Mouse (Mus musculus): ENCODE results near the gene Klhl22. TPM values are rescaled to one million over a fixed set of nuclear protein-coding genes. Genes with fewer than 3 reads are reported as not detected.
A peak's percentile ranks its signal among the peaks of the same experiment; 100 is the strongest.

The Klhl22 gene
- total RNA-seq (2021) = 10 to 100 TPM; 17.3 to 18.6 TPM
- polyA plus RNA-seq (2012; rRNA removed) = 23.6 and 30.2 TPM in 2 replicates
- long read RNA-seq, partial matches to known transcripts = 4 of 45 reads
- long read RNA-seq, other reads (novel, unspliced or antisense) = 38 of 45 reads

GRCm38 (mm10) chr16:17759344-17759773, at the start of gene Klhl22:
Gene Klhl22, plus strand, starts transcription at chr16:17759618.
- TF ChIP-seq EP300 (IDR thresholded peaks at IDR 0.05; ENCODE audit: insufficient read depth, low read depth, low read length) (no peak), POLR2A (IDR thresholded peaks at IDR 0.05; ENCODE audit: insufficient read depth, low read depth, low read length) (peak; percentile 75), CTCF (IDR thresholded peaks at IDR 0.05) (no peak)
- peak within 1 kb of the TSS; percentile 66 for H3K4me3 ChIP-seq
- WGBS = under 1% methylated on average over 28 of the region's 28 CpGs

GRCm38 (mm10) chr16:17717791-17718190, 41.6 kb upstream of the Klhl22 start:
- intact Hi-C loops (cut with DNase I) = no loop called here
- H3K4me1 ChIP-seq (ENCODE audit: control insufficient read depth, insufficient read depth, low read length) = peaks cover 2% of the 10 kb centered on the region; the same call in 1 of the 2 replicates
- WGBS = 40% methylated on average over 1 of the region's 1 CpGs
- no peak overlapping the region for H3K27ac ChIP-seq
- no peak for DNase-seq
- no peak overlapping the region for H3K9ac ChIP-seq (ENCODE audit: low read depth, low read length)
- TF ChIP-seq EP300 (IDR thresholded peaks at IDR 0.05; ENCODE audit: insufficient read depth, low read depth, low read length) (no peak), CTCF (IDR thresholded peaks at IDR 0.05) (no peak), POLR2A (IDR thresholded peaks at IDR 0.05; ENCODE audit: insufficient read depth, low read depth, low read length) (no peak)
- no peak overlapping the region for H3K4me3 ChIP-seq
- H3K27me3 ChIP-seq (ENCODE audit: control insufficient read depth, insufficient read depth, low read length) = no peaks in the 10 kb centered on the region
- H3K36me3 ChIP-seq (ENCODE audit: control insufficient read depth, insufficient read depth, low read length) = 0 out of 2 replicates have a peak, but pooled peaks cover 4% of the 10 kb centered on the region
- peaks cover 7% of the 10 kb centered on the region for H3K79me2 ChIP-seq (replicated peaks; ENCODE audit: control insufficient read depth, insufficient read depth, low read length)

More at GRCm38 (mm10) chr16:17759344-17759773, at the start of gene Klhl22:
- intact Hi-C loops (cut with DNase I) = no loop called here
- Histone ChIP-seq H3K27me3 (ENCODE audit: control insufficient read depth, insufficient read depth, low read length) (no peaks in the 10 kb centered on the region), H3K9ac (ENCODE audit: low read depth, low read length) (peak within 1 kb of the TSS; percentile 83), H3K27ac (peak within 1 kb of the TSS; percentile 57), H3K36me3 (ENCODE audit: control insufficient read depth, insufficient read depth, low read length) (no peaks in the 10 kb centered on the region), H3K4me1 (ENCODE audit: control insufficient read depth, insufficient read depth, low read length) (peaks cover 4% of the 10 kb centered on the region), H3K79me2 (replicated peaks; ENCODE audit: control insufficient read depth, insufficient read depth, low read length) (no peaks in the 10 kb centered on the region)
- peak; percentile 93 to 97 for DNase-seq

GRCm38 (mm10) chr16:17721114-17721808, 38.2 kb upstream of the Klhl22 start:
- H3K27ac ChIP-seq = no peak overlapping the region
- 46% methylated on average over 9 of the region's 9 CpGs for WGBS
- intact Hi-C loops (cut with DNase I) = loop anchor here (5.0 kb wide), 1 partner anchor 314 kb away; the partner anchor contains the start of genes Pi4ka and Snap29
- H3K4me3 ChIP-seq = peak overlapping the region; percentile 100; the same call in 1 of the 2 replicates
- no peaks in the 10 kb centered on the region for H3K27me3 ChIP-seq (ENCODE audit: control insufficient read depth, insufficient read depth, low read length)
- no peak for DNase-seq
- 0 out of 2 replicates have a peak, but pooled peaks cover 4% of the 10 kb centered on the region for H3K36me3 ChIP-seq (ENCODE audit: control insufficient read depth, insufficient read depth, low read length)
- no peaks in the 10 kb centered on the region; the same call in 1 of the 2 replicates for H3K79me2 ChIP-seq (replicated peaks; ENCODE audit: control insufficient read depth, insufficient read depth, low read length)
- no peak for TF ChIP-seq CTCF (IDR thresholded peaks at IDR 0.05)
- no peak for TF ChIP-seq POLR2A (IDR thresholded peaks at IDR 0.05; ENCODE audit: insufficient read depth, low read depth, low read length)
- H3K9ac ChIP-seq (ENCODE audit: low read depth, low read length) = no peak overlapping the region
- H3K4me1 ChIP-seq (ENCODE audit: control insufficient read depth, insufficient read depth, low read length) = peaks cover 2% of the 10 kb centered on the region; the same call in 1 of the 2 replicates

DNA sequence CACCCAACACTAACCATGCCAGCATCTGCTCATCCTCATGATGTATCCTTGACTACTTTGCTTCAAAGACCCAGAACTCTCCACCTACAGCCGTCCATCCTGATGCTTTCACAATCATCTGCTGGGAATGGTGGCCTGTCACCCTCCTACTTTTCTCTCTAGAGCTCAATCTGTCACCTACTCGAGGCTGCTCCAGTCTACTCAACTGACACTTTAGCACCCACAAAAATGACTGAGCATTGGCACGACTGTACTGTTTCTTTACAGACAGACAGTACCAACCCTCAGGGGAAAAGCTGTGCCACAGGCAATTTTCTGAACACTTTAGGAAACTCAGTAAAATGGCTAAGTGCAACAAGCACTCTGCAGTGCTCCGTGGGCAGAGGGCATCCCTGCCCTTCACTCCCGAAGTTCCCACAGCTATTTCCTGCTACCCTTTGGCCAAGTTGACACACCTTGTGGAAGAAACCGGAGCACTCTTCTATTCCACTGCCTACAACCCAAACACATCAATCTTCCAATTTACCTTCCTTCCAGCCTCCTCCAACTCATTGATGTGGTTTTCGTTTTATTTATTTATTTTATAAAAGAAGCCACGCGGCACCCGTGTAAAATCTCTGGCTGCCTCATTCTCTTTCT, 37.5 kb upstream of the Klhl22 start:
- TF ChIP-seq EP300 (IDR thresholded peaks at IDR 0.05; ENCODE audit: insufficient read depth, low read depth, low read length) (no peak), CTCF (IDR thresholded peaks at IDR 0.05) (no peak), POLR2A (IDR thresholded peaks at IDR 0.05; ENCODE audit: insufficient read depth, low read depth, low read length) (no peak)
- Histone ChIP-seq H3K27ac (peak overlapping the region; percentile 94), H3K9ac (ENCODE audit: low read depth, low read length) (peak overlapping the region; percentile 90), H3K27me3 (ENCODE audit: control insufficient read depth, insufficient read depth, low read length) (no peaks in the 10 kb centered on the region), H3K79me2 (replicated peaks; ENCODE audit: control insufficient read depth, insufficient read depth, low read length) (no peaks in the 10 kb centered on the region; the same call in 1 of the 2 replicates), H3K36me3 (ENCODE audit: control insufficient read depth, insufficient read depth, low read length) (0 out of 2 replicates have a peak, but pooled peaks cover 4% of the 10 kb centered on the region), H3K4me3 (peak overlapping the region; percentile 100), H3K4me1 (ENCODE audit: control insufficient read depth, insufficient read depth, low read length) (peaks cover 2% of the 10 kb centered on the region; the same call in 1 of the 2 replicates)
- no peak for DNase-seq
- intact Hi-C loops (cut with DNase I) = loop anchor here (5.0 kb wide), 1 partner anchor 315 kb away; the partner anchor contains the start of genes Pi4ka and Snap29
- 1% methylated on average over 10 of the region's 10 CpGs for WGBS

DNA sequence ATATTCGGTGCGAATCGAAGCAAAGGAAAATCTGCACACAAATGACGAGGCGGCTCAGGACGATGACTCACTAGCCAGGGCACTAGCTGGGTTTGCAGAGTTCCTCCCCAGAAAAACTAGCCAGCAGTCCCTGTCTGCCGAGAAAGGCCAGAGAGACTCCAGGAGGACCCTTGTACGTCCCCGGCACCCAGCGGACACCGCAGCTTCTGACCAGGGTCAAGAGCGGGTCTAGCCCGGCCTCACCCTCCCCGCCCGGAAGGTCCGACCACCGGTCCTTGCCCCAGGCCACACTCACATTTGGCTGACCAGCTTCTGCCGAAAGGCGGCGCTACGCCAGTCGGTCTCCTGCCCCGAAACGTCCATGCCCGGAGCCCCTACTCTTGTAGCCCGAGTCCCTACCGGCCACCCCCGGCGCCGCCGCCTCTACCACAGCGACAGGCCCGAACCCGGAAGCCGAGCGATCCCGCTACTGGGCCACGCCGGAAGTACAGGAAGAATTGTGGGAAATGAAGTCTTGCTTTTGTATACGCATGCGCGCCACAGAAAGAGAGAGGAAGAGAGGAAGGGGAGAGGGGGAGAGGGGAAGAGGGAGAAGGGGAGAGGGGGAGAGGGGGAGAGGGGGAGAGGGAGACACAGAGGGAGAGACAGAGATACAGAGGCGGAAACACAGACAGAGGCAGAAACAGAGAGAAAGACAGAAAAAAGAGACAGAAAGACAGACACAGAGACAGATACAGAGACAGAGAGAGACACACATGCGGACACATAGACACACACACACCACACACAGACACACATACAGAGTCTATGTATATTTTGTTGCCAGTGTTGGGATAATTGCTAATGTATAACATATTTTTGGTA, 36.7 kb upstream of the Klhl22 start:
- peak; percentile 89 to 92 for DNase-seq
- Histone ChIP-seq H3K9ac (ENCODE audit: low read depth, low read length) (peak overlapping the region; percentile 90), H3K79me2 (replicated peaks; ENCODE audit: control insufficient read depth, insufficient read depth, low read length) (no peaks in the 10 kb centered on the region; the same call in 1 of the 2 replicates), H3K4me3 (peak overlapping the region; percentile 100), H3K27ac (peak overlapping the region; percentile 94), H3K4me1 (ENCODE audit: control insufficient read depth, insufficient read depth, low read length) (peaks cover 1% of the 10 kb centered on the region), H3K27me3 (ENCODE audit: control insufficient read depth, insufficient read depth, low read length) (no peaks in the 10 kb centered on the region), H3K36me3 (ENCODE audit: control insufficient read depth, insufficient read depth, low read length) (0 out of 2 replicates have a peak, but pooled peaks cover 3% of the 10 kb centered on the region)
- WGBS = 2% methylated on average over 44 of the region's 44 CpGs
- no peak for TF ChIP-seq EP300 (IDR thresholded peaks at IDR 0.05; ENCODE audit: insufficient read depth, low read depth, low read length)
- TF ChIP-seq CTCF (IDR thresholded peaks at IDR 0.05) = peak; percentile 62
- TF ChIP-seq POLR2A (IDR thresholded peaks at IDR 0.05; ENCODE audit: insufficient read depth, low read depth, low read length) = peak; percentile 76
- intact Hi-C loops (cut with DNase I) = loop anchor here (5.0 kb wide), 1 partner anchor 315 kb away; the partner anchor contains the start of genes Pi4ka and Snap29
